Comparison of ENCODE assay signal across 10 mouse cellular contexts in genomic region chr8:90244458-90245145, GRCm38 (mm10).
DNase-seq lines count a peak whose midpoint lies in the region; ATAC-seq lines count a peak whose summit lies in the region.
"Had no signal": no experiment of that assay in that cellular context is flagged by ENCODE, and none has a peak within 500 bp of the region (broad histone marks: within the 10 kb centered on the region; RNA-seq: fewer than 3 reads in every experiment).

No protein-coding gene starts in this region.

- WGBS in heart, embryonic 10.5 days = 80% methylated on average over 10 of the region's 10 CpGs
- 16% methylated on average over 10 of the region's 10 CpGs for WGBS in hindbrain, embryonic 15.5 days
- WGBS in midbrain, embryonic 12.5 days = 13% methylated on average over 10 of the region's 10 CpGs
- 66% methylated on average over 10 of the region's 10 CpGs for WGBS in intestine, embryonic 16.5 days

- no peak overlapping the region for H3K27ac ChIP-seq in heart, embryonic 10.5 days
- peak overlapping the region; percentile 46 for H3K27ac ChIP-seq in hindbrain, embryonic 15.5 days (replicated peaks)
- peak overlapping the region; percentile 90 for H3K27ac ChIP-seq in midbrain, embryonic 12.5 days (replicated peaks)
- no peak overlapping the region for H3K27ac ChIP-seq in intestine, embryonic 16.5 days (ENCODE audit: low read length)

- H3K27me3 ChIP-seq in heart, embryonic 10.5 days (ENCODE audit: insufficient read depth, poor library complexity, severe bottlenecking) = no peaks in the 10 kb centered on the region
- no peaks in the 10 kb centered on the region for H3K27me3 ChIP-seq in hindbrain, embryonic 15.5 days
- H3K27me3 ChIP-seq in midbrain, embryonic 12.5 days = no peaks in the 10 kb centered on the region
- no peaks in the 10 kb centered on the region for H3K27me3 ChIP-seq in intestine, embryonic 16.5 days (replicated peaks; ENCODE audit: control insufficient read depth, insufficient read depth, low read length)
- H3K27me3 ChIP-seq: megakaryocyte, embryonic 14.5 days had no signal

- ATAC-seq in hindbrain, embryonic 15.5 days (ENCODE audit: low FRiP score, low read depth) = peak; percentile 91
- peak; percentile 97 for ATAC-seq in midbrain, embryonic 12.5 days (ENCODE audit: low FRiP score, low read depth)
- ATAC-seq in megakaryocyte-erythroid progenitor cell, adult 5-6 weeks (replicated peaks; ENCODE audit: low FRiP score, low TSS enrichment, poor library complexity, severe bottlenecking) = no peak
- ATAC-seq in intestine, embryonic 16.5 days = no peak; the same call in 1 of the 2 replicates

- no peak overlapping the region for H3K4me3 ChIP-seq in heart, embryonic 10.5 days
- H3K4me3 ChIP-seq in hindbrain, embryonic 15.5 days = no peak overlapping the region
- H3K4me3 ChIP-seq in midbrain, embryonic 12.5 days = no peak overlapping the region
- no peak overlapping the region for H3K4me3 ChIP-seq in intestine, embryonic 16.5 days (ENCODE audit: low read length)
- H3K4me3 ChIP-seq: erythroblast, embryonic 14.5 days; megakaryocyte, embryonic 14.5 days had no signal

- H3K9ac ChIP-seq in hindbrain, embryonic 15.5 days = no peak overlapping the region
- H3K9ac ChIP-seq in midbrain, embryonic 12.5 days (replicated peaks) = no peak overlapping the region
- no peak overlapping the region for H3K9ac ChIP-seq in intestine, embryonic 16.5 days (ENCODE audit: low read depth, low read length)

- no peaks in the 10 kb centered on the region for H3K9me3 ChIP-seq in heart, embryonic 10.5 days
- H3K9me3 ChIP-seq in hindbrain, embryonic 15.5 days = no peaks in the 10 kb centered on the region
- no peaks in the 10 kb centered on the region for H3K9me3 ChIP-seq in midbrain, embryonic 12.5 days
- H3K9me3 ChIP-seq in intestine, embryonic 16.5 days (ENCODE audit: control insufficient read depth, low read length) = no peaks in the 10 kb centered on the region

- H3K36me3 ChIP-seq in heart, embryonic 10.5 days = peaks cover 10% of the 10 kb centered on the region
- H3K36me3 ChIP-seq in hindbrain, embryonic 15.5 days = peaks cover 3% of the 10 kb centered on the region; the same call in 1 of the 2 replicates
- H3K36me3 ChIP-seq in midbrain, embryonic 12.5 days = peaks cover 18% of the 10 kb centered on the region
- no peaks in the 10 kb centered on the region for H3K36me3 ChIP-seq in intestine, embryonic 16.5 days (ENCODE audit: control insufficient read depth, insufficient read depth, low read length)

- peak; percentile 89 for DNase-seq in heart, adult 11 months
- DNase-seq in heart, embryonic 10.5 days (ENCODE audit: low spot score) = no peak
- DNase-seq in embryo, embryonic 10.5 days (ENCODE audit: low spot score) = peak; percentile 86
- no peak for DNase-seq in thymus, postnatal 10 days (ENCODE audit: low spot score in 2 of 2)

- no peaks in the 10 kb centered on the region for H3K4me1 ChIP-seq in heart, embryonic 10.5 days
- H3K4me1 ChIP-seq in hindbrain, embryonic 15.5 days (replicated peaks) = peaks cover 20% of the 10 kb centered on the region
- peaks cover 36% of the 10 kb centered on the region for H3K4me1 ChIP-seq in midbrain, embryonic 12.5 days
- H3K4me1 ChIP-seq in intestine, embryonic 16.5 days (ENCODE audit: control insufficient read depth, insufficient read depth, low read length) = no peaks in the 10 kb centered on the region
- H3K4me1 ChIP-seq: megakaryocyte, embryonic 14.5 days had no signal

- no peak overlapping the region for H3K4me2 ChIP-seq in hindbrain, embryonic 15.5 days
- peak overlapping the region; percentile 23 for H3K4me2 ChIP-seq in midbrain, embryonic 12.5 days (replicated peaks)
- H3K4me2 ChIP-seq in intestine, embryonic 16.5 days (ENCODE audit: low read depth, low read length) = no peak overlapping the region

Comparison
In these comparisons a context has a peak if more than half of its experiments do, and no peak if none do; other contexts are left out.
1. DNase-seq: peak in heart, adult 11 months (single experiment) and embryo, embryonic 10.5 days (single experiment); none in heart, embryonic 10.5 days (single experiment) and thymus, postnatal 10 days (0 of 2).
2. H3K27ac ChIP-seq: peak in hindbrain, embryonic 15.5 days (single experiment) and midbrain, embryonic 12.5 days (single experiment); none in heart, embryonic 10.5 days (single experiment) and intestine, embryonic 16.5 days (single experiment).
3. ATAC-seq: peak in hindbrain, embryonic 15.5 days (single experiment) and midbrain, embryonic 12.5 days (single experiment); none in megakaryocyte-erythroid progenitor cell, adult 5-6 weeks (single experiment) and intestine, embryonic 16.5 days (single experiment).